Comparison of ENCODE assay signal across 37 mouse cellular contexts in the genomic region with DNA sequence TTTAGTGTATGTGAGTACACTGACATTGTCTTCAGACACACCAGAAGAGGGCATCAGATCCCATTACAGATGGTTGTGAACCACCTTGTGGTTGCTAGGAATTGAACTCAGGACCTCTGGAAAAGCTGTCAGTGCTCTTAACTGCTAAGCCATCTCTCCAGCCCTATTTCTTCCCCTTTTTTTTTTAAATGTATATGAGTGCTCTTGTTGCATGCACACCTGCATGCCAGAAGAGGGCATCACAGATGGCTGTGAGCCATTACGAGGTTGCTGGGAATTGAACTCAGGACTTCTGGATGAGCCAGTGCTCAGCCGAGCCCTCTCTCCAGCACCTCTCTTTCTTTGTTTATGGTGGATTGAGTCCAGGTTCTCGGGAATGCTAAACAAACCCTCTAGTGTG. TPM values are rescaled to one million over a fixed set of nuclear protein-coding genes. Genes with fewer than 3 reads are reported as not detected.
A peak's percentile ranks its signal among the peaks of the same experiment; 100 is the strongest.
DNase-seq lines count a peak whose midpoint lies in the region; ATAC-seq and TF ChIP-seq lines count a peak whose summit lies in the region.
"Had no signal": no experiment of that assay in that cellular context is flagged by ENCODE, and none has a peak within 500 bp of the region (broad histone marks: within the 10 kb centered on the region; RNA-seq: fewer than 3 reads in every experiment).

No protein-coding gene starts in this region.

- DNase-seq in forebrain, postnatal 0 days: no peak
- no peak for DNase-seq in forebrain, embryonic 14.5 days (ENCODE audit: low spot score)
- no peak for DNase-seq in kidney, postnatal 0 days (ENCODE audit: low spot score)
- DNase-seq in kidney, postnatal 4 days: no peak
- DNase-seq in lung, embryonic 14.5 days: peak; percentile 45
- no peak for DNase-seq in lung, adult 18-20 months
- DNase-seq in liver, postnatal 0 days: no peak
- DNase-seq in frontal cortex, postnatal 10 days (ENCODE audit: low spot score in 2 of 2): no peak
- DNase-seq: adrenal gland, adult 2 months; adrenal gland, postnatal 36 days; cerebellum, adult 18-20 months; cerebellum, postnatal 10 days; heart, postnatal 14 days; kidney, adult 8-10 months; kidney, postnatal 14 days; lung, postnatal 4 days had no signal

- peak; percentile 6; the same call in 1 of the 2 replicates for TF ChIP-seq CTCF in forebrain, postnatal 0 days (IDR thresholded peaks at IDR 0.05; ENCODE audit: low read depth)
- peak; percentile 27; the same call in 1 of the 2 replicates for TF ChIP-seq CTCF in kidney, postnatal 0 days (IDR thresholded peaks at IDR 0.05; ENCODE audit: low read depth)
- TF ChIP-seq CTCF in lung, embryonic 14.5 days (IDR thresholded peaks at IDR 0.05; ENCODE audit: low read depth): peak; percentile 27; the same call in 1 of the 2 replicates
- TF ChIP-seq CTCF in liver, postnatal 0 days (IDR thresholded peaks at IDR 0.05; ENCODE audit: low read depth): 0 out of 2 replicates have a peak, but pooled peaks have one; percentile 18

- no peaks in the 10 kb centered on the region; the same call in 1 of the 2 replicates for H3K27me3 ChIP-seq in forebrain, postnatal 0 days (ENCODE audit: insufficient read depth, low read length)
- 0 out of 2 replicates have a peak, but pooled peaks cover 3% of the 10 kb centered on the region for H3K27me3 ChIP-seq in forebrain, embryonic 14.5 days (replicated peaks; ENCODE audit: control insufficient read depth, insufficient read depth, low read length)
- no peaks in the 10 kb centered on the region for H3K27me3 ChIP-seq in kidney, postnatal 0 days (ENCODE audit: insufficient read depth, low read length)
- no peaks in the 10 kb centered on the region for H3K27me3 ChIP-seq in lung, embryonic 14.5 days (ENCODE audit: insufficient read depth, low read length)
- no peaks in the 10 kb centered on the region for H3K27me3 ChIP-seq in liver, postnatal 0 days (ENCODE audit: insufficient read depth, low read length)
- H3K27me3 ChIP-seq: embryonic facial prominence, embryonic 15.5 days; intestine, embryonic 15.5 days had no signal

- peaks cover 13% of the 10 kb centered on the region for H3K4me1 ChIP-seq in forebrain, postnatal 0 days (ENCODE audit: insufficient read depth)
- peaks cover 13% of the 10 kb centered on the region for H3K4me1 ChIP-seq in forebrain, embryonic 14.5 days (ENCODE audit: control insufficient read depth, insufficient read depth, low read length)
- peaks cover 5% of the 10 kb centered on the region; the same call in 1 of the 2 replicates for H3K4me1 ChIP-seq in kidney, postnatal 0 days (replicated peaks; ENCODE audit: insufficient read depth, low read length)
- no peaks in the 10 kb centered on the region; the same call in none of the 2 replicates for H3K4me1 ChIP-seq in lung, embryonic 14.5 days (ENCODE audit: insufficient read depth)
- peaks cover 8% of the 10 kb centered on the region; the same call in 1 of the 2 replicates for H3K4me1 ChIP-seq in liver, postnatal 0 days (ENCODE audit: insufficient read depth)

- WGBS in forebrain, postnatal 0 days: 77% methylated on average over 3 of the region's 3 CpGs
- 90% methylated on average over 3 of the region's 3 CpGs for WGBS in forebrain, embryonic 14.5 days
- 78% methylated on average over 3 of the region's 3 CpGs for WGBS in kidney, postnatal 0 days
- 59% methylated on average over 3 of the region's 3 CpGs for WGBS in lung, embryonic 14.5 days
- 90% methylated on average over 3 of the region's 3 CpGs for WGBS in liver, postnatal 0 days (ENCODE audit: insufficient replicate concordance)

- H3K9ac ChIP-seq in forebrain, postnatal 0 days: no peak overlapping the region
- H3K9ac ChIP-seq in forebrain, embryonic 14.5 days (ENCODE audit: low read length): no peak overlapping the region
- H3K9ac ChIP-seq in kidney, postnatal 0 days (ENCODE audit: low read depth, low read length): no peak overlapping the region
- H3K9ac ChIP-seq in lung, embryonic 14.5 days: no peak overlapping the region
- no peak overlapping the region for H3K9ac ChIP-seq in liver, postnatal 0 days (replicated peaks)
- H3K9ac ChIP-seq: embryonic facial prominence, embryonic 15.5 days; forebrain, embryonic 12.5 days; hindbrain, embryonic 15.5 days; intestine, embryonic 15.5 days; limb, embryonic 15.5 days; midbrain, embryonic 12.5 days had no signal

- H3K4me2 ChIP-seq in forebrain, postnatal 0 days (ENCODE audit: low read depth): no peak overlapping the region
- H3K4me2 ChIP-seq in forebrain, embryonic 14.5 days (ENCODE audit: low read length): no peak overlapping the region
- H3K4me2 ChIP-seq in kidney, postnatal 0 days (ENCODE audit: low read length): no peak overlapping the region
- H3K4me2 ChIP-seq in lung, embryonic 14.5 days: no peak overlapping the region
- H3K4me2 ChIP-seq in liver, postnatal 0 days (ENCODE audit: low read depth, low read length): no peak overlapping the region
- H3K4me2 ChIP-seq: embryonic facial prominence, embryonic 15.5 days; forebrain, embryonic 12.5 days; intestine, embryonic 15.5 days; limb, embryonic 15.5 days; midbrain, embryonic 12.5 days had no signal

- no peaks in the 10 kb centered on the region for H3K9me3 ChIP-seq in forebrain, postnatal 0 days (ENCODE audit: low read length)
- H3K9me3 ChIP-seq in forebrain, embryonic 14.5 days (replicated peaks; ENCODE audit: control insufficient read depth, low read length): no peaks in the 10 kb centered on the region
- no peaks in the 10 kb centered on the region for H3K9me3 ChIP-seq in kidney, postnatal 0 days (replicated peaks; ENCODE audit: low read length)
- no peaks in the 10 kb centered on the region for H3K9me3 ChIP-seq in lung, embryonic 14.5 days (ENCODE audit: low read depth, low read length)
- no peaks in the 10 kb centered on the region for H3K9me3 ChIP-seq in liver, postnatal 0 days (ENCODE audit: low read length)
- H3K9me3 ChIP-seq: embryonic facial prominence, embryonic 10.5 days; embryonic facial prominence, embryonic 15.5 days; forebrain, embryonic 12.5 days; G1E; hindbrain, embryonic 10.5 days; hindbrain, embryonic 15.5 days; intestine, embryonic 15.5 days; limb, embryonic 10.5 days; limb, embryonic 15.5 days; midbrain, embryonic 12.5 days had no signal

- H3K36me3 ChIP-seq in forebrain, postnatal 0 days (ENCODE audit: insufficient read depth): peaks cover 32% of the 10 kb centered on the region
- H3K36me3 ChIP-seq in forebrain, embryonic 14.5 days (ENCODE audit: control insufficient read depth, insufficient read depth, low read length): peaks cover 32% of the 10 kb centered on the region; the same call in 1 of the 2 replicates
- H3K36me3 ChIP-seq in kidney, postnatal 0 days (ENCODE audit: insufficient read depth, low read length): peaks cover 22% of the 10 kb centered on the region
- H3K36me3 ChIP-seq in lung, embryonic 14.5 days (ENCODE audit: insufficient read depth): peaks cover 83% of the 10 kb centered on the region
- H3K36me3 ChIP-seq in liver, postnatal 0 days (replicated peaks; ENCODE audit: insufficient read depth, low read length): peaks cover 12% of the 10 kb centered on the region

- no peak for ATAC-seq in forebrain, postnatal 0 days
- ATAC-seq in forebrain, embryonic 14.5 days: no peak
- no peak for ATAC-seq in kidney, postnatal 0 days (replicated peaks; ENCODE audit: low FRiP score, low read depth)
- no peak for ATAC-seq in lung, embryonic 14.5 days (ENCODE audit: insufficient read depth)
- ATAC-seq in liver, postnatal 0 days: no peak
- ATAC-seq: intestine, embryonic 15.5 days; lung, postnatal 0 days had no signal

- no peak overlapping the region for H3K4me3 ChIP-seq in forebrain, postnatal 0 days (ENCODE audit: low read depth, low read length)
- no peak overlapping the region for H3K4me3 ChIP-seq in forebrain, embryonic 14.5 days (ENCODE audit: low read depth, low read length)
- no peak overlapping the region for H3K4me3 ChIP-seq in kidney, postnatal 0 days (replicated peaks; ENCODE audit: low read depth, low read length)
- H3K4me3 ChIP-seq in lung, embryonic 14.5 days (ENCODE audit: low read depth, low read length): no peak overlapping the region
- no peak overlapping the region for H3K4me3 ChIP-seq in liver, postnatal 0 days (ENCODE audit: low read depth, low read length)
- H3K4me3 ChIP-seq: embryonic facial prominence, embryonic 10.5 days; embryonic facial prominence, embryonic 15.5 days; forebrain, embryonic 12.5 days; hindbrain, embryonic 10.5 days; hindbrain, embryonic 15.5 days; intestine, embryonic 15.5 days; limb, embryonic 10.5 days; limb, embryonic 15.5 days; megakaryocyte, embryonic 14.5 days; midbrain, embryonic 12.5 days had no signal

- H3K27ac ChIP-seq in forebrain, postnatal 0 days (ENCODE audit: low read depth, low read length): no peak overlapping the region
- H3K27ac ChIP-seq in forebrain, embryonic 14.5 days (ENCODE audit: low read depth, low read length): no peak overlapping the region
- H3K27ac ChIP-seq in kidney, postnatal 0 days: no peak overlapping the region
- no peak overlapping the region for H3K27ac ChIP-seq in lung, embryonic 14.5 days (ENCODE audit: low read depth)
- H3K27ac ChIP-seq in liver, postnatal 0 days (ENCODE audit: low read depth): no peak overlapping the region
- H3K27ac ChIP-seq: embryonic facial prominence, embryonic 10.5 days; embryonic facial prominence, embryonic 15.5 days; forebrain, embryonic 12.5 days; hindbrain, embryonic 10.5 days; hindbrain, embryonic 15.5 days; intestine, embryonic 15.5 days; limb, embryonic 10.5 days; limb, embryonic 15.5 days; midbrain, embryonic 12.5 days had no signal

- TF ChIP-seq EP300 in liver, postnatal 0 days (IDR thresholded peaks at IDR 0.05; ENCODE audit: low read depth): no peak

RNA-seq across cellular contexts. Expression of gene Tnfrsf25, which starts 6.2 kb away (rescaled TPM):
- 1.4 TPM in 1 of 2 replicates, not detected in the other for total RNA-seq in forebrain, postnatal 0 days (2014; rRNA removed)
- polyA plus RNA-seq in forebrain, postnatal 0 days (2015; fragmentation: Nextera tagmentation; extraction: Ambion mirVana): 0.19 and 0.30 TPM in 2 replicates
- 0.62 and 1.3 TPM in 2 replicates for polyA plus RNA-seq in forebrain, embryonic 14.5 days (2014; fragmentation: Nextera tagmentation; extraction: Ambion mirVana)
- polyA plus RNA-seq in kidney, postnatal 0 days (2015; fragmentation: Nextera tagmentation; extraction: Ambion mirVana): 0.68 and 0.83 TPM in 2 replicates
- polyA plus RNA-seq in lung, embryonic 14.5 days (2014; fragmentation: Nextera tagmentation; extraction: Ambion mirVana): 0.75 and 0.77 TPM in 2 replicates
- 0.15 TPM in 1 of 2 replicates, not detected in the other for polyA plus RNA-seq in liver, postnatal 0 days (2015; fragmentation: Nextera tagmentation; extraction: Ambion mirVana)
- total RNA-seq: G1E; monocyte, adult 5-6 weeks had no signal
- polyA plus RNA-seq: G1E had no signal

RNA-seq across cellular contexts. Expression of gene Plekhg5, which starts 37.2 kb away (rescaled TPM):
- total RNA-seq in forebrain, postnatal 0 days (2014; rRNA removed): 16.6 and 18.6 TPM in 2 replicates
- 9.2 and 12.8 TPM in 2 replicates for polyA plus RNA-seq in forebrain, postnatal 0 days (2015; fragmentation: Nextera tagmentation; extraction: Ambion mirVana)
- polyA plus RNA-seq in forebrain, embryonic 14.5 days (2014; fragmentation: Nextera tagmentation; extraction: Ambion mirVana): 5.0 and 7.1 TPM in 2 replicates
- 18.3 and 19.3 TPM in 2 replicates for polyA plus RNA-seq in kidney, postnatal 0 days (2015; fragmentation: Nextera tagmentation; extraction: Ambion mirVana)
- 13.5 and 18.5 TPM in 2 replicates for polyA plus RNA-seq in lung, embryonic 14.5 days (2014; fragmentation: Nextera tagmentation; extraction: Ambion mirVana)
- 1.8 and 2.1 TPM in 2 replicates for polyA plus RNA-seq in liver, postnatal 0 days (2015; fragmentation: Nextera tagmentation; extraction: Ambion mirVana)

RNA-seq across cellular contexts. Expression of gene Espn, which starts 42.7 kb away (rescaled TPM):
- 0.08 and 0.71 TPM in 2 replicates for total RNA-seq in forebrain, postnatal 0 days (2014; rRNA removed)
- polyA plus RNA-seq in forebrain, postnatal 0 days (2015; fragmentation: Nextera tagmentation; extraction: Ambion mirVana): 0.50 and 0.69 TPM in 2 replicates
- polyA plus RNA-seq in forebrain, embryonic 14.5 days (2014; fragmentation: Nextera tagmentation; extraction: Ambion mirVana): 0.19 TPM in 1 of 2 replicates, not detected in the other
- polyA plus RNA-seq in kidney, postnatal 0 days (2015; fragmentation: Nextera tagmentation; extraction: Ambion mirVana): 32.9 and 35.0 TPM in 2 replicates
- 11.5 and 11.6 TPM in 2 replicates for polyA plus RNA-seq in lung, embryonic 14.5 days (2014; fragmentation: Nextera tagmentation; extraction: Ambion mirVana)
- 1.8 and 2.2 TPM in 2 replicates for polyA plus RNA-seq in liver, postnatal 0 days (2015; fragmentation: Nextera tagmentation; extraction: Ambion mirVana)

RNA-seq across cellular contexts. Expression of gene Hes2, which starts 49.2 kb away (rescaled TPM):
- total RNA-seq in forebrain, postnatal 0 days (2014; rRNA removed): not detected in 2 replicates
- not detected in 2 replicates for polyA plus RNA-seq in forebrain, postnatal 0 days (2015; fragmentation: Nextera tagmentation; extraction: Ambion mirVana)
- polyA plus RNA-seq in forebrain, embryonic 14.5 days (2014; fragmentation: Nextera tagmentation; extraction: Ambion mirVana): not detected in 2 replicates
- polyA plus RNA-seq in kidney, postnatal 0 days (2015; fragmentation: Nextera tagmentation; extraction: Ambion mirVana): 0.41 and 0.78 TPM in 2 replicates
- 0.18 TPM in 1 of 2 replicates, not detected in the other for polyA plus RNA-seq in lung, embryonic 14.5 days (2014; fragmentation: Nextera tagmentation; extraction: Ambion mirVana)
- polyA plus RNA-seq in liver, postnatal 0 days (2015; fragmentation: Nextera tagmentation; extraction: Ambion mirVana): not detected in 2 replicates
- total RNA-seq: adrenal gland, adult 2 months; adrenal gland, postnatal 36 days; gastrocnemius, adult 18-20 months; gastrocnemius, postnatal 4 days; heart, postnatal 14 days; layer of hippocampus, adult 18-20 months; layer of hippocampus, postnatal 25 days; monocyte, adult 5-6 weeks had no signal
- polyA plus RNA-seq: adrenal gland, adult 2 months; brain, embryonic 14.5 days; C2C12; forebrain, embryonic 12.5 days; heart, embryonic 14.5 days; hindbrain, embryonic 15.5 days; limb, embryonic 10.5 days; neural tube, embryonic 14.5 days had no signal
